Mouse (Mus musculus): ENCODE measurements around the gene Mafk. TPM values are rescaled to one million over a fixed set of nuclear protein-coding genes. Genes with fewer than 3 reads are reported as not detected.

The Mafk gene
- polyA plus RNA-seq, 1 experiment from 2014 or later, result 25.2 TPM

DNA sequence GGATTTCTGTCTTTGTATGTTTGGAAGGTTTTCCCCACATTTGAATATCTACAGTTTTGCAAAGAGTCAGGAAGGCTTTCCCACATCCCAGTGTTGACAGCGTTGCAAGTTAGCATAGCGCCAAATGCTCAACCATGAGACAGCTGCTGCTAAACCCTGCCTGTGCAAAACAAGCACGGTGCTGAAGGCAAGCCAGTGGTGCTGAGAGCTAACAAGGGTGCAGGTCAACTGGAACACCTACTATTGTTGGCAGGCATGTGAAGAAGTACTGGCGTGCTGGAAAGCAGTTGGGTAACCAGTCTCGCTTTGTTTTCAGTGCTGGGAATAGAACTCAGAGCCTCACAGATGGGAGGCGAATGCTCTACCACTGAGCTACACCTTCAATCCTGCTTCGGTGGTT lies 44.4 kb downstream of the Mafk start:
- WGBS, result 73% methylated on average over 7 of the region's 7 CpGs
- H3K27me3 ChIP-seq (replicated peaks), result peaks cover 24% of the 10 kb centered on the region
- H3K4me3 ChIP-seq, result no peak overlapping the region
- no peak overlapping the region for H3K9ac ChIP-seq
- no peak for ATAC-seq (ENCODE audit: insufficient number of reproducible peaks, low FRiP score)
- no peaks in the 10 kb centered on the region for H3K4me1 ChIP-seq (replicated peaks)
- H3K36me3 ChIP-seq, result no peaks in the 10 kb centered on the region
- no peak overlapping the region for H3K4me2 ChIP-seq
- no peaks in the 10 kb centered on the region for H3K9me3 ChIP-seq (replicated peaks)
- no peak overlapping the region for H3K27ac ChIP-seq (ENCODE audit: poor library complexity, severe bottlenecking)

DNA sequence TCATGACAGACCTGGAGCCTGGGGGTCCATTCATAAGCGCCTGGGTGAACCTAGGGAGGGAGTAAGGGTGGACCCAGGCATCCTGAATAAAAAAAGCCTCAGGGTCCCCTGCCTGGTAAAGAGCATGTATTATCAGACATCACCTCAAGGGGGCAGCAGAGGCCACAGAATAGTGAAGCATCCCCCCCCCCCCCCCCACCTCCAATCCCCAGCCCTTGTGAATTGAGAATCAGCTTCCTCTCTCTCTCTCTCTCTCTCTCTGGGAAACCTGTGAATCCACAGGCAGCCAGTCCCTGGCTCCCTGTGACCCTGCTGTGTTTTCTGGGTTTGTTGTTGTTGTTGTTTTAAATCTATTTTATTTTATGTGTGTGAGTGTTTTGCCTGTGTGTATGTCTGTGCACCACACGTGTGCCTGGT lies 47.2 kb downstream of the Mafk start:
- no peak for ATAC-seq (ENCODE audit: insufficient number of reproducible peaks, low FRiP score)
- Histone ChIP-seq H3K9ac (no peak overlapping the region), H3K27ac (ENCODE audit: poor library complexity, severe bottlenecking) (no peak overlapping the region), H3K4me2 (no peak overlapping the region), H3K27me3 (replicated peaks) (peaks cover 30% of the 10 kb centered on the region), H3K9me3 (replicated peaks) (peaks cover 6% of the 10 kb centered on the region; the same call in 1 of the 2 replicates), H3K4me1 (replicated peaks) (no peaks in the 10 kb centered on the region), H3K4me3 (no peak overlapping the region), H3K36me3 (no peaks in the 10 kb centered on the region)
- 20% methylated on average over 2 of the region's 2 CpGs for WGBS

DNA sequence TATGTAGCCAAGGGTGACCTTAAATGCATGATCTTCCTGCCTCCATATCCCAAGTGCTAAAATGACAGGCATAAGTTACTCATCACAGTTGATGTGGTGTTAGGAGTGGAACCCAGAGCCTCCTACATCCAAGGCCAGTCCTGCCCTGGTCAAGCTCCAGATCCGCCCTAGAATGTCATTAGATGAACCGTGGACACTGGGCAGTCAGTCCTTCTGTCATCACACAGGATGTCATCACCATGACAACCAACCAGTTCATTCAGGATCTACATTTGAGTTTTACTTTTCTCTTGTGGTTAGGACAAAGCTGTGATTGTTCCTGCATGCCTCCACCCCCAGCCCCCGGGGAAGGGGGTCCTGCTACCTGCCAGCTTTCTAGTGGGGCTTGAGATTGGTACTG lies 47.8 kb downstream of the Mafk start:
- peaks cover 12% of the 10 kb centered on the region; the same call in 1 of the 2 replicates for H3K9me3 ChIP-seq (replicated peaks)
- H3K4me2 ChIP-seq, result no peak overlapping the region
- H3K36me3 ChIP-seq, result no peaks in the 10 kb centered on the region
- H3K4me3 ChIP-seq, result no peak overlapping the region
- no peak overlapping the region for H3K9ac ChIP-seq
- ATAC-seq (ENCODE audit: insufficient number of reproducible peaks, low FRiP score), result no peak
- H3K27ac ChIP-seq (ENCODE audit: poor library complexity, severe bottlenecking), result no peak overlapping the region
- peaks cover 26% of the 10 kb centered on the region for H3K27me3 ChIP-seq (replicated peaks)
- WGBS, result 44% methylated on average over 3 of the region's 3 CpGs
- no peaks in the 10 kb centered on the region for H3K4me1 ChIP-seq (replicated peaks)

DNA sequence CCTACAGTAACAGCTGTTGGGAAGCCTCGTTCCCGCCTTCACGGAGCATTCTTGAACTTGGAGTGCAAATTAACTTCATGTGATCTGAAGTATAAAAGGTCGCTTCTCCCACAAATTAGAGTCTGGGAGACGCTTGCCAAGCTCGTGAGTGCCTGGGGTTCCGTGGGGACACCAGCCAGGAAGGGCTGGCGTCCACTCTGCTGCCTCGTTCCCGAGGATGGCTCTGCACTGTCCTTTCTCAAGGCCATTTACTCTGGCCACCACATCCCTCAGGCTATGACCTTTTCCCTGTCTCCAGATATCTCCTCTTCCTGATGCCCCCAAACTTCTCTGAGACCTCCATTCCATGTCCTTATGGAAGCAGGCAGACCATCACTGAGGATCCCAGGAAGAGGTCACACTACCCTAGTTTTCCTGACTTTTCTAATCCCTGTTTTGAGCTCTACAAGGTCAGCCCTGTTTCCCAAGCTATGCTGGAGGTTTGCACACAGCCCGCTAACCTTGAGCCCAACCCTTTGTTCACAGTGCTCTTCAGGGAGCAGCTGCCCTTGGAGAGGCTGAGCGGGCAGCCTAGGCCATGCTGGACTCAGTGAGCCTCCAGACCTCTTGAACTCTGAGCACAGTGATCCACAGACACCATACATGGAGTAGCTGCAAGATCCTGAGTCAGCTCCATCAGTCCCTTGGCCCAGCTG lies 58.5 kb downstream of the Mafk start:
- Histone ChIP-seq H3K4me3 (no peak overlapping the region), H3K27ac (ENCODE audit: poor library complexity, severe bottlenecking) (no peak overlapping the region), H3K9ac (no peak overlapping the region), H3K4me2 (no peak overlapping the region), H3K27me3 (replicated peaks) (peaks cover 17% of the 10 kb centered on the region), H3K4me1 (replicated peaks) (peaks cover 8% of the 10 kb centered on the region), H3K9me3 (replicated peaks) (peaks cover 5% of the 10 kb centered on the region), H3K36me3 (no peaks in the 10 kb centered on the region)
- 80% methylated on average over 12 of the region's 12 CpGs for WGBS
- ATAC-seq (ENCODE audit: insufficient number of reproducible peaks, low FRiP score), result no peak

Small RNA genes lying within 50 kb of the gene (microRNA-seq; reads per million reads assigned to microRNA genes)
- gene Mir7037, result not detected

Other genes with a start within 250 kb of the Mafk start
- 0.09 TPM in 1 of 2 replicates, not detected in the other for gene Uncx, start 248.0 kb upstream of the Mafk start, polyA plus RNA-seq (2016; fragmentation: Nextera tagmentation; extraction: Ambion mirVana)
- 2.1 and 3.4 TPM in 2 replicates for gene Micall2, start 55.2 kb upstream of the Mafk start, polyA plus RNA-seq (2016; fragmentation: Nextera tagmentation; extraction: Ambion mirVana)
- 24.2 and 32.7 TPM in 2 replicates for gene Ints1, start 15.8 kb upstream of the Mafk start, polyA plus RNA-seq (2016; fragmentation: Nextera tagmentation; extraction: Ambion mirVana)
- gene Tmem184a, start 28.4 kb downstream of the Mafk start, polyA plus RNA-seq (2016; fragmentation: Nextera tagmentation; extraction: Ambion mirVana), result 0.41 and 0.42 TPM in 2 replicates
- not detected in 2 replicates for gene Gm26938, start 34.9 kb downstream of the Mafk start, polyA plus RNA-seq (2016; fragmentation: Nextera tagmentation; extraction: Ambion mirVana)
- gene Psmg3, start 35.4 kb downstream of the Mafk start, polyA plus RNA-seq (2016; fragmentation: Nextera tagmentation; extraction: Ambion mirVana), result 39.1 and 42.3 TPM in 2 replicates
- 0.05 and 0.22 TPM in 2 replicates for gene Elfn1, start 116.4 kb downstream of the Mafk start, polyA plus RNA-seq (2016; fragmentation: Nextera tagmentation; extraction: Ambion mirVana)

Data from heart, embryonic 12.5 days (tissue).